ENCODE assay signal across 10 mouse cellular contexts in genomic region chr14:73632648-73633263, GRCm38 (mm10). TPM values are rescaled to one million over a fixed set of nuclear protein-coding genes. Genes with fewer than 3 reads are reported as not detected.
DNase-seq lines count a peak whose midpoint lies in the region; ATAC-seq and TF ChIP-seq lines count a peak whose summit lies in the region.
"Had no signal": no experiment of that assay in that cellular context is flagged by ENCODE, and none has a peak within 500 bp of the region (broad histone marks: within the 10 kb centered on the region; RNA-seq: fewer than 3 reads in every experiment).

No protein-coding gene starts in this region.

- no peaks in the 10 kb centered on the region for H3K4me1 ChIP-seq in kidney, embryonic 14.5 days (ENCODE audit: control insufficient read depth, insufficient read depth, low read length)
- H3K4me1 ChIP-seq in stomach, postnatal 0 days (replicated peaks; ENCODE audit: control insufficient read depth, insufficient read depth), result no peaks in the 10 kb centered on the region
- H3K4me1 ChIP-seq: midbrain, embryonic 12.5 days had no signal

- H3K36me3 ChIP-seq in kidney, embryonic 14.5 days (ENCODE audit: control insufficient read depth, insufficient read depth, low read length), result no peaks in the 10 kb centered on the region
- H3K36me3 ChIP-seq in stomach, postnatal 0 days (ENCODE audit: control insufficient read depth, insufficient read depth, low read length), result no peaks in the 10 kb centered on the region
- H3K36me3 ChIP-seq: midbrain, embryonic 12.5 days had no signal

- no peak overlapping the region for H3K4me2 ChIP-seq in kidney, embryonic 14.5 days (replicated peaks; ENCODE audit: low read depth, low read length)
- H3K4me2 ChIP-seq in stomach, postnatal 0 days (replicated peaks; ENCODE audit: low read depth), result no peak overlapping the region
- H3K4me2 ChIP-seq: midbrain, embryonic 12.5 days had no signal

- no peak for ATAC-seq in kidney, embryonic 14.5 days (ENCODE audit: low FRiP score, low TSS enrichment)
- no peak for ATAC-seq in stomach, postnatal 0 days (ENCODE audit: low FRiP score, low TSS enrichment)

- 86% methylated on average over 9 of the region's 9 CpGs for WGBS in kidney, embryonic 14.5 days
- 70% methylated on average over 9 of the region's 9 CpGs for WGBS in stomach, postnatal 0 days

- no peaks in the 10 kb centered on the region for H3K27me3 ChIP-seq in kidney, embryonic 14.5 days (ENCODE audit: control insufficient read depth, insufficient read depth, low read length)
- H3K27me3 ChIP-seq in stomach, postnatal 0 days (ENCODE audit: control insufficient read depth, insufficient read depth, low read length), result no peaks in the 10 kb centered on the region
- H3K27me3 ChIP-seq: midbrain, embryonic 12.5 days had no signal

- no peak overlapping the region for H3K4me3 ChIP-seq in kidney, embryonic 14.5 days (ENCODE audit: low read length)
- H3K4me3 ChIP-seq in stomach, postnatal 0 days (ENCODE audit: low read depth, low read length), result no peak overlapping the region
- H3K4me3 ChIP-seq: midbrain, embryonic 12.5 days had no signal

- H3K9me3 ChIP-seq in kidney, embryonic 14.5 days (ENCODE audit: control insufficient read depth, low read length), result no peaks in the 10 kb centered on the region
- H3K9me3 ChIP-seq in stomach, postnatal 0 days (ENCODE audit: control insufficient read depth, low read length), result no peaks in the 10 kb centered on the region
- H3K9me3 ChIP-seq: midbrain, embryonic 12.5 days had no signal

- no peak overlapping the region for H3K9ac ChIP-seq in kidney, embryonic 14.5 days (ENCODE audit: low read depth, low read length)
- no peak overlapping the region for H3K9ac ChIP-seq in stomach, postnatal 0 days (ENCODE audit: low read length)
- H3K9ac ChIP-seq: midbrain, embryonic 12.5 days had no signal

- TF ChIP-seq CTCF in stomach, postnatal 0 days (IDR thresholded peaks at IDR 0.05; ENCODE audit: low read depth), result no peak

- DNase-seq in kidney, adult 9 months, result peak; percentile 70
- DNase-seq in brain, embryonic 18.5 days (ENCODE audit: low read depth, low spot score), result peak; percentile 34
- DNase-seq in frontal cortex, adult 2 months (ENCODE audit: extremely low spot score in 1 of 2, low spot score in 1 of 2), result peak; percentile 8 to 52
- DNase-seq in layer of hippocampus, postnatal 10 days (ENCODE audit: low spot score in 2 of 2), result peak; percentile 64 to 73
- DNase-seq in testis, postnatal 14 days (ENCODE audit: low spot score), result peak; percentile 80
- DNase-seq in urinary bladder, adult 2 months (ENCODE audit: low spot score), result no peak
- no peak for DNase-seq in stomach, postnatal 0 days (ENCODE audit: low spot score)

- TF ChIP-seq EP300 in stomach, postnatal 0 days (optimal IDR thresholded peaks at IDR 0.05), result no peak

- H3K27ac ChIP-seq in kidney, embryonic 14.5 days (ENCODE audit: low read depth, low read length), result no peak overlapping the region
- no peak overlapping the region for H3K27ac ChIP-seq in stomach, postnatal 0 days (replicated peaks)
- H3K27ac ChIP-seq: midbrain, embryonic 12.5 days had no signal

RNA-seq across cellular contexts. Expression of gene Gm21750, which starts 28.3 kb away (rescaled TPM):
- not detected in 2 replicates for polyA plus RNA-seq in kidney, embryonic 14.5 days (2014; fragmentation: Nextera tagmentation; extraction: Ambion mirVana)
- polyA plus RNA-seq in frontal cortex, adult 2 months (2012; rRNA removed), result not detected in 2 replicates
- total RNA-seq in layer of hippocampus, postnatal 10 days (2021), result not detected
- polyA plus RNA-seq in urinary bladder, adult 2 months (2012; rRNA removed), result not detected in 2 replicates
- polyA plus RNA-seq in stomach, postnatal 0 days (2015; fragmentation: Nextera tagmentation; extraction: Ambion mirVana), result not detected in 2 replicates
- polyA plus RNA-seq: heart, embryonic 14.5 days; midbrain, embryonic 12.5 days had no signal

Comparison
In these comparisons a context has a peak if more than half of its experiments do, and no peak if none do; other contexts are left out.
1. DNase-seq: peak in kidney, adult 9 months (single experiment), brain, embryonic 18.5 days (single experiment), frontal cortex, adult 2 months (2 of 2), layer of hippocampus, postnatal 10 days (2 of 2) and testis, postnatal 14 days (single experiment); none in urinary bladder, adult 2 months (single experiment) and stomach, postnatal 0 days (single experiment).